Mouse (Mus musculus): ENCODE measurements around the gene Vav2.

The Vav2 gene

DNA sequence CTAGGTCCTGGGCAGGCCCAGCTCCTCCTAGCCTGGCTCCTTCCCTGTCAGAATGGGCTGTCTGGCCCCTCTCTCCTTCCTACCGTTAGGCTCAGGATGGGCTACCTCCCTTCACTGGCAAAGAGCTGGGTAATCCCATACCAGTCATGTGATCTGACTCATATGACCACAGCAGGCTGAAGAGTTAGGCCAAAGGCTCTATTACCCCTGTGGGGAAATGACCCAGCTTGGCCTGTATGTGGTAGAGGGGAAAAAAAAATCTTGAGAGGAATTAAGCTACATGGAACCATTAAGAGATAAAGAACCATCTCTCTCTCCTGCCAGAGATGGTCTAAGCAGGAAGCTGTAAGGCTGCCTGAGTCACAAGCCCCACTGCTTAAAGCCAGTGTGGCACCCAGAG, 108.6 kb downstream of the Vav2 start:
- DNase-seq (ENCODE audit: low spot score), result no peak

DNA sequence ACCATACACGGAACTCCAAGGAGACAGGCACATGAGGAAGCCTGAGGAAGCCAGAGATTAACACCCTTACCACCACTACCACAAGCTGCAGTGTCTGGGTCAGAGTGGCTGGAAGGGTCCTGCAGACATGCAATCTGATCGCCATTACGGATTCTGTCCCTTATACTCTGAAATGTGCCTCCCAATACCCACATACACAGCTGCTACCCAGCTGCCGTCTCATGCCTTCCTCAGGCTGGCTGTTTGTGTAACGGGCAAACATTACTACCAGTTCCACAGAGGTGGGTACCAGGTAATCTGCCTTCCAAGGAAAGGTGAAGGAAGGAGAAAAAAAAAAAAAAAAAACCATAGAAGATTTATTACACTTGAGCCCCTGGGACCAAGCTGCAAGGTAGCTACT, 110.7 kb downstream of the Vav2 start:
- no peak for DNase-seq (ENCODE audit: low spot score)

DNA sequence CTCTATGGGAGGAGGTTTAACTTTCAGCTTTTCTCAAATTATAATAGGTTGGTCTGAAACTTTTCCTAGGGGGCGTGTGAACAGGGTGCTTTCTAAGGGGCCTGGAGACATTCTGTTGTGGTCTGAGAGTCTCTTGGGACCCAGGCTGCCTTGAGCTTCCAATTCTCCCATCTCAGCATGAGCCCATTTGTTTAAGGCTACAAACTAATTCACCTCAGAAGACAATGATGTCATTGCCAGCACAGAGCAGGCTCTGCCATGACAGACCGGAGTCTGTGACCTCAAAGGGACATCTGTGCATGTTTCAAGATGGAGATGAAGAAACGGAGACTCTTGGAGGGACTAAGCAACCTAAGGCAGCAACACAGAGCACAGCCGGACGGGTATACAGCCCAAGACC, 112.6 kb downstream of the Vav2 start:
- DNase-seq (ENCODE audit: low spot score), result no peak

DNA sequence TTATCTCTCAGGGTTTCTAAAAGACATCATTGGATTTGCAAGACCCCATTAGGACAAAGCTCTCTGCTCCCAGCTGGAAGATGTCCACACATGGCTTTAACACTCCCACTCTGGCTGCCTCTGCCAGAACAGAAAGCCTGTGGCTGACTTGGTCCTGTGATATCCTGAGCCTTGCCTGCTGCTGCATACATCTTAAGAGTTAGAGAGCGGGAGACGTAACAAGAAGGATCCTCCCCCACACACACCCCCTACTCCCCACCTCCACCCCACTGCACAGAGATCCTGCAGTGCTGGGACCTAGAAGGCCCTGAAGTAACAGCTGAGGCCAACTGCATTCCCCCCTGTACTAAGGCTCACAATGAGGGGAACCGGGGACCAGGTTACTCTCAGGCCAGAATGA, 114.3 kb downstream of the Vav2 start:
- no peak for DNase-seq (ENCODE audit: low spot score)

- DNase-seq (ENCODE audit: low spot score), result no peak
Measured at GRCm38 (mm10) chr2:27311606-27312005, 115.2 kb downstream of the Vav2 start.

DNA sequence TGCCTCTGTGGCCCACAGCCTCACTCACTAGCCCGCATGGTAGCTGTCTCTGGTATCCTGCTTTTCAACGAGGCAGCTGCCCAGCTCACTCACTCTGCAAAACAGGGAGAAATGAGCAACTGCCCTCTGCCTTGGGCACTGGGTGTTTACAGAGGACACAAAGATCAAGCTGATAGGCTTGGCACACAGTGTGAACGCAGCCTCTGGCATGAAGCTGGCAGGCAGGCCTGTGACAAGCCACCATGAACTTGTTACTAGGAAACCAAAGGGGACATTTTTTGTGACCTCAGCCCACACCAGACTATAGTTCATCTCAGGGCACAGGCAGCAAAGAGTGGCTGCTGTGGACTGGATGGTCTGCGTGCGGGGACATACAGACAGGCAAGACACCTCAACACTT, 115.9 kb downstream of the Vav2 start:
- no peak for DNase-seq (ENCODE audit: low spot score)

DNA sequence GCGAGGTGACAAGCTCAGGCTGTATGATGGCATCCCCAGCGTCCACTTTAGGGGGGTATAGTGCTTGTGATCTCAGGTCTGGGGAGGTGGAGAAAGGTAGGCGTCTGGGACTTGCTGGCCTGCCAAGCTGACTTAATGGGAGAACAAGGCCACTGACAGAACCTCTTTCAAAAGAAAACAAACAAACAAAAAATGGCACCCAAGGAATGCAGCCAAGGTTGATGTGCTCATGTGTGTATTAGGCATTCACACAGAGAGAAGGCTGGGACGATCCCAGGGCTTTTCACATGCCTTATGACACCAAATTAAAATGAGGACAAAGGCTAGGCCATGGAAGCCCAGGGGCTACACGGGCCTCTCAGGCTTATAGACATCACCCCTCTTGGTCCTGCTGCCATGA, 116.6 kb downstream of the Vav2 start:
- no peak for DNase-seq (ENCODE audit: low spot score)

GRCm38 (mm10) chr2:27306628-27307027, 120.2 kb downstream of the Vav2 start:
- DNase-seq (ENCODE audit: low spot score), result no peak

- DNase-seq (ENCODE audit: low spot score), result no peak
Measured at GRCm38 (mm10) chr2:27304741-27305140, 122.1 kb downstream of the Vav2 start.

DNA sequence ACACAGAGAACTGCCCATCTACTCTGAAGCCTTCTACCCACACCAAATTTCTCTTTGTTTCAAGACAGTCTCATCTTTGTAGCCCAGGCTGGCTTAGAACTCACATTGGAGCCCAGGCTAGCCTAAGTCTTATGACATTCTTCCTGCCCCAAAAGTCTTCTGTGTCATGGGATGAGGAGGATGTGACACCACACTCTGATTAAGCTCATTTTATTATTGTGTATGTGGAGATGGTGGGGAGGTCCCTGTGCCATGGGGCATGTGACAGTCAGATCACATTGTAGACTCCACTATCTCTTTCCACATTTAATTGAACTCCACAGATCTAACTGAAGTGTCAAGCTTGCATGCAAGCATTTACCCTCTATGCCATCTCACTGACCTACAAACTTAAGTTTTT, 122.8 kb downstream of the Vav2 start:
- no peak for DNase-seq (ENCODE audit: low spot score)

DNA sequence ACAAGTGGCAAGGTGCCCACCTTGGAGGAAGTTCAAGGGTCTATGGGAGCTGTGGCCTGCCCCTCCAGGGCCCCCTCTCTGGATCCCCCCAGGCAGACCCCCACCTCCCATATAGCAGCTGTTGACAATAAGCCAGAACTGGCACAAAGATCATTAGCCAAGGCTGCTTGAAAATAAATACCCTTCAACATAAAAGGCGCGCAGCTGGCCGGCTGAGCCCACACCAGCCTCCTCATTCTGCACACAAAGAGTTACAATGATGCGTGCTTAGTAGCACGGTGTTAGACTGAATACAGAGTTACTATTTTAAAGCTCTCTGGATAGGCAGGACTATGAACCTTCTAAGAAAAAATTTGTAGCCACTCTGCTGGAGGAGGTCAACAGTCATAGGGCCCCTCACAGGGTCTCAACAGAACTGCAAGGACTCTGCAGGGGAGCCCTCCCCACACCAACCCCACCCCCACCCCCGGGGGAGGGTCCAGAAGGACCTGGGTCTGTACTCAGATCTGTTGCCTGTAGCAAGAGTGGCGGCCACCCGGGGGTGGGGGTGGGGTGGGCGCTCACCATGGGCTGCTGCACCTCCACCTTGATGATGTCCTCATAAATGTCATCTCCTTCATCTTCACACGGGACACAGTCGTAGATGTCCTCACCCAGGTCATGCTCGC, 125.3 kb downstream of the Vav2 start:
- peak; percentile 45 for DNase-seq (ENCODE audit: low spot score)

GRCm38 (mm10) chr2:27300725-27301443, 125.9 kb downstream of the Vav2 start:
- DNase-seq (ENCODE audit: low spot score), result no peak

DNA sequence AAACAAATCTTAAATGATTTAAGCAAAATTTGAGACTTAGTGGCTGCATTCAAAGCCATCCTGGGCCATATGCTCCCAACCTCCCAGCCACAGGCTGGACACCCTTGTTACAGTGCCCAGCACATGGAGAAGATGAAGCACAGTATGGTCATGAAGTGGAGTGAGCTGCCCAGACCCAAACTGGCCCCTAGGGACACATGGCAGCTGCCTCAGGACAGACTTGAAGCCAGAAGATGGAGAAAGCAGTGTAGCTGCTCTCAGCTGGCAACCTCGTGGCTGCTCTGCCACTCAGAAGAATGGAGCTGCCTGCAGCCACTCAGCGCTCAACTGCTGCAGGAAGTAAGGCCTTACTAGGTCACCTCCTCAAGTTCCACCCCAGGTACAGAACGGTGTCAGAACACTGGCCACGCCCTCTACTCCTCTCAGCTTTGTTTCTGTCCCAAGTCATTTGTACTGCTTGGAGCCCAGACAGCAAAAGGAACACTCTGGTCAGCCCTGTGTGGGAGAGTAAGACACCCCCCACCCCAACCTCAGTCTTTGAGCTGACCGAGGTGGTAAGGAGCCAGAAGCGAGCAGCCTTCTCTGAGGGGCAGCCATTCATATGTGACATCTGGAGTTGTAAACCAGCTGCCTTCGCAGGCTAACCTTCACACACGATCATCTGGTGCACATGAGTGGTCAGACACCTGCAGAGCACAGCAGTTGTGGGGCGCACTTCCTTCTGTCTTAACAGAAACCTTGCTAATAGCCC, 130.0 kb downstream of the Vav2 start:
- no peak for DNase-seq (ENCODE audit: low spot score)

GRCm38 (mm10) chr2:27294777-27295176, 132.1 kb downstream of the Vav2 start:
- DNase-seq (ENCODE audit: low spot score), result no peak

- DNase-seq (ENCODE audit: low spot score), result peak; percentile 94
Measured at GRCm38 (mm10) chr2:27289019-27289418, 137.8 kb downstream of the Vav2 start.

GRCm38 (mm10) chr2:27286971-27287710, 139.7 kb downstream of the Vav2 start:
- DNase-seq (ENCODE audit: low spot score), result no peak

DNA sequence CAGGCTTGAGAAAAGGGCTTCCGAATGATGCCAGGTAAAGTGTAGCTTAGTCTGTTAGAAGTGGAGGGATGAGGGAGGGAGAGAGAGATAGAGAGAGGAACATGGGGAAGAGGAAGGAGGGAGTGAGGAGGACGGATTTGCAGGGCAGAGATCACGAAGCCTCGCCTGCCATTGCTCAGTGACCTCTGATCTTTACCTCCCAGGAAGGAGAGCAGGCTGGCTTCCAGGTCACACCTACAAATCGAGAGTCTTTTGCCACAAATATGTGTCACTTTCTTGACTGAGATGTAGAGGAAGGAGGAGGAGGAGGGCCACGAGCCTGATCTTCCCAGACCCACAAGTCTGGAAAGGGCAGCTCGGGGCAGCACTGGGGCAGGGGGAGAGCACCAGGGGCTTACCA, 142.4 kb downstream of the Vav2 start:
- no peak for DNase-seq (ENCODE audit: low spot score)

DNA sequence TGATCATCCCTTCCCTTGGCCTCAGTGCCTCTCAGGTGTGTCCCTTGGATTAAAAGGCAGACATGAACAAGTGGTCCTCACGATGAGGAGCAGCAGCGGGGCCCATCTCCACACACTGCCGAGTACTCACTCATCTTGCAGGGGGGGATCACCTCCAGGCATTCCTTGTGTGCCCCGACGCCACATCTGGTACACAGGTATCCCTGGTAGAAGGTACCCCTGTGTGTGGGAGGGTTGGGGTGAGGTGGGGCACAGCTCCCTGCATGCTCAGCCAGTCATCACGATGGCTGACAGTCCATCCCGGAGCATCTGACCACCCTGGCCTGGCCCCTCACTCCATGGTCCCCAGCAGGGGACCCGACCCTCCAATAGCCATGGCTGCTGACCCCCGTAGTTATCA, 145.1 kb downstream of the Vav2 start:
- DNase-seq (ENCODE audit: low spot score), result no peak

DNA sequence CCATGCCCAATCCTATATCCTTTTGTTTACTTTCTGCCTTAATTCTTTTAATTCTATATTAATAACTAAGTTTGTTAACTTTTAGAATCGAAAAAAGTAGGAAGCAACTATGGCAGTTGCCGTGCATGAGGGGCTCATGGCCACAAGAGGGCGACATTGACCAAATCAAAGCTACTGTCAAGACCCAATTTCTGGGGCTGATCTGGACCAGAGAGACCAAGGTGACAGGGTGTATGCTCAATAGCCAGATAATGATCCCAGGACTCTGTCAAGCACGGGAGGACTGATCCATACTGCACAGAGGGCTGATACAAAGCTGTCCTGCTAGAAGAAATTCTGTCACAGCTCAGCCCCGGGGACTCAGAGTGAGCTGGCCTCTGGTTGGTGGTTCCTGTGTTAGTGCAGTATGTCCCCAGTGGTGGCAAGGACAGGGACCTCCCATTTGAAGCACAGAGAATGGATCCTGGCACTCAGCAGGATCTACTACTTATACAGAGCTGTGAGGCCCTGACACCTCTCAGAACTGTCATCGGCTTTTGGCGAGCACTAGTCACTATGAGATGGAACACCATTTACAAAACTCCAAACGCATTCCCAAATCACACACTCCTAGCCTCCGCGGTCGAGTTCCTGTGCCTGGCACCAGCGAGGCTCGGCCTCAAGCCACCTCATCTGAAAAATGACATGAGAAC, 145.8 kb downstream of the Vav2 start:
- DNase-seq (ENCODE audit: low spot score), result peak; percentile 86

GRCm38 (mm10) chr2:27278859-27279258, 148.0 kb downstream of the Vav2 start:
- DNase-seq (ENCODE audit: low spot score), result no peak

DNA sequence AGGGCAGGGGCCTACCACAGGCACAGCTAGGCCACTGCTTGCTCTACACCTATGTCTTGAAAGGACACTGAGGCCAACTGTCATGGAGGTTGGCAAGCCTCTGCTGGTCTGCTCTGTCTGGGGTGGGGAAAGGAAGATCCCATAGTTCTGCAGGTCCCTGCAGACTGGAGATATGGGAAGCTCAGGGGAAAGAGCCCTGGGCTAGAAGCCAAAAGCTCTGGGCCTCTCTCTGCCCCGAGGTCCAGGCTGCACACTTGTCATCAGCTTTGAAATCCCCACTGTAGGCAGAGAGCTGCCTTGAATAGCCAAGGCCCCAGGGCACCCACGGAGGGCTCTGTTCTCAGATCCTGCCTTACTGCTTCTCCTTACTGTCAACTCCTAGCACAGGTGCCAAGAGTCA, 158.5 kb downstream of the Vav2 start:
- no peak for DNase-seq (ENCODE audit: low spot score)

GRCm38 (mm10) chr2:27265819-27266218, 161.0 kb downstream of the Vav2 start:
- no peak for DNase-seq (ENCODE audit: low spot score)
